Mouse (Mus musculus) spleen, adult 2 months (tissue): Measurements from ENCODE around the gene Elac2.

Experiments
- CTCF ChIP-seq: fragments of 200-500 bp; IDR thresholded peaks from 2 replicates; pipeline ENCODE4 v1.5.1; 2011; ENCODE audit warnings: mild to moderate bottlenecking, inconsistent platforms; ENCODE audit not compliant: insufficient read depth, insufficient read length, insufficient replicate concordance; ENCODE audit errors: extremely low read depth
- POLR2A ChIP-seq: fragments of 200-500 bp; IDR thresholded peaks from 2 replicates; pipeline ENCODE4 v1.6.1; 2011; ENCODE audit warnings: low read depth, low read length, inconsistent platforms

DNA sequence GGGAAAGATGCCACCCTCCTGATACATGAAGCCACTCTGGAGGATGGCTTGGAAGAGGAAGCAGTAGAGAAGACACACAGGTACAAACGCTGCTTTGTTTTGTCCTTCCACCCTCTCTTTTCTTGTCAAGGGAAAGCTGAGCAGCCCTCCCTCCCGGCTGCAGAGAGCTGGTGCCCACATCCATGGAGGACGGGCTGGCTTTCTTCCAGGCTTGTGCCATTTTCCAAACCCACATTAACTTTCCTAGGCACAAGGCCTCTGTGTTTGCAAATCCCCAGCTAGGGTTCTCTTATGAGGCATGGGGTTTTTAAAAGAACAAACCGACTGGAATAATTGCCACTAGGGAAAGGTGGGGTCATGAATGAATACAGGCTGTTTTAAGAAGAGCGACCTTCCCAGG is 20.8 kb downstream of the Elac2 start:
- no peak for TF ChIP-seq POLR2A
- no peak for TF ChIP-seq CTCF
